Mouse (Mus musculus): ENCODE measurements around the gene Nefh.
A peak's percentile ranks its signal among the peaks of the same experiment; 100 is the strongest.

Gene Nefh

DNA sequence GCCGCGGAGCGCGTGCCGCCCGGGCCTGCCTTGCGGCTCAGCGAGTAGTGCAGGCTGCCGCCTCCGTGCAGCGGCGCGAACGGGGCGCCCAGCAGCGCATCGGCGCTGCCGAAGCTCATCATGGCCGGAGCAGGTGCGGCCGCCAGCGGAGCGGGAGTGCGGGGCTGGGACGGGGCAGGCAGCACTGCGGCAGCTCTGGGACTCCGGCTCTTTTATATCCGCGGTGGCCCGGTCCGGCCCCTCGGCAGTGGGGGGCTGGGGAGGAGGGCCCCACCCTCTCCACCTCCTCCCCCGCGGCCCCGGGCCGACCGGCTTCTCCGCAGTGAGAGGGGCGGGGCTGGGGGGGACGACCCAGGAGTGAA lies at the start of gene Nefh:
Nefh (minus strand) TSS at position 252 of the 362 bp plus-strand sequence.
- no peak for DNase-seq (ENCODE audit: low spot score)

- no peak for DNase-seq (ENCODE audit: low spot score)
These were observed 48.8 kb upstream of the Nefh start for GRCm38 (mm10) chr11:4996621-4997199.

DNA sequence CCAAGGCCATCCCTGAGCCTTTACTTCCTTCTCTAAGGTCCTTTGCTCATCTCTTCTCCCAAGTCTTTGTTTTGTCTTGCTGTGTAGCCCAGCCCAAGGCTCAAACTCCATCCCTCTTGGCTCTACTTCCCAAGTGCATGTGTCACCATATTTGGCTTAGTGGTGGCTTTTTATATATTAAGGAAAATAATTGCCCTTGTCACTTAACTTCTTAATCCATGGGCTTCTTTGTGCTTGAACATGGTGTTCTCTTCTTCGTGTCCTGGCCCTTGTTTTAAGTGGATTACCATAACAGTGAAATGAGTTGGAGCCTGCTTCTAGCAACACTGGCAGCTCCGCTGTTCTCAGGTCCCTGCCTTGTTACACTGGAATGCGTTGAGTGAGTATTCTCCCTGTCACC lies 47.8 kb upstream of the Nefh start:
- DNase-seq (ENCODE audit: low spot score) = no peak

DNA sequence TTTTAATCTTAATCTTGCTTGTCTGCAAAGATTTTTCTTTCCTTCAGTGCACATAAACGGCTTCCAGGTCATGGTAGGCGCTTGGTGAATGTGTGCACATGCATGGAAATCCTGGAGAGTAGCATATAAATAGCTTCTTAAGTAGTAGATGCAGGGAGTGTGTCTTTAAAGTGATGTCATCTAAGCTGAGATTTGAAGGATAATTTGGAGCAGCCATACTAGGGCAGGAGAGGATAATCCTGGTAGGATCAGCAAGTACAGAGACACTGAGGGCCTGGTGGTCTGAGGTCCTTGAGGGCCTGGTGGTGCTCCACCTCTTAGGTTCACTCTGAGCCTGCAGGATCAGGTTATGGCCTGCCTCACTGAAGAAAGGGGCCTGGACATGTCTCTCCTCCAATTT lies 44.6 kb upstream of the Nefh start:
- no peak for DNase-seq (ENCODE audit: low spot score)

DNA sequence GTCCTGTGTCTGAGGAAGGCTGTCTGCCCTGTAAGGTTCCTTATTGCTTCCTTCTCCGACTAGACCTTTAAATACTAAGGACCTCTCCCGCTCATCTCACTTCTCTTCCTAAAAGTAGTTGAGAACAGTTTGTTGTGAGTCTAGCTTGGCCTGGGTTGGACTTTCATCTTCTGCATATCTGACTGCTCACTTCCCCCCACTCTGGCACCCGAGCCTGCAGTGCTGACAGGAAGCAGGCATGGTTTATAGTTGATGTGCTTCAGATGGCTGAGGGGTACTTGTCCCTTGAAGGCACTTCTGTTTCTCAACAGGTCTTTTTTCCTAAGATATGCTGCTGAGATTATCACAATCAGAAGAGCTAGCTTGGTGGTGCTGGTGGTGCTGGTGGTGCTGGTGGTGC lies 41.3 kb upstream of the Nefh start:
- DNase-seq (ENCODE audit: low spot score) = no peak

DNA sequence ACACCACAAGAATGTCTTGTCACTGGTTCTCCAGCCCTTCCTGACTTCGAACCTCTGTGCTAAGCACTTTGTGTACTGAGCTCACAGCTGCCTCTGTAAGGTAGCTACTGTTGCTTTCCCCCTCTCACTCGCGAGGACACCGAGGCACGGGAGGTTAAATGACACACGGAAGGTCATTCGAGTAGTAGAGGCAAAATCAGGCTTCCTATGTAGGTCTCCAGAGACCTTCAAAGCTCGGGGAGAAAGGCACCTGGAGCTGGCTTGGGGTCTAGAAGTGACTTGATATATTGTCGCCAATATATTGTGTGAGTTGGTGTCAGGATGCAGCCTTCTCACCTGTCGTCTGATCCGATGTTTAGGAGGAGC lies 39.6 kb upstream of the Nefh start:
- DNase-seq (ENCODE audit: low spot score) = no peak

DNA sequence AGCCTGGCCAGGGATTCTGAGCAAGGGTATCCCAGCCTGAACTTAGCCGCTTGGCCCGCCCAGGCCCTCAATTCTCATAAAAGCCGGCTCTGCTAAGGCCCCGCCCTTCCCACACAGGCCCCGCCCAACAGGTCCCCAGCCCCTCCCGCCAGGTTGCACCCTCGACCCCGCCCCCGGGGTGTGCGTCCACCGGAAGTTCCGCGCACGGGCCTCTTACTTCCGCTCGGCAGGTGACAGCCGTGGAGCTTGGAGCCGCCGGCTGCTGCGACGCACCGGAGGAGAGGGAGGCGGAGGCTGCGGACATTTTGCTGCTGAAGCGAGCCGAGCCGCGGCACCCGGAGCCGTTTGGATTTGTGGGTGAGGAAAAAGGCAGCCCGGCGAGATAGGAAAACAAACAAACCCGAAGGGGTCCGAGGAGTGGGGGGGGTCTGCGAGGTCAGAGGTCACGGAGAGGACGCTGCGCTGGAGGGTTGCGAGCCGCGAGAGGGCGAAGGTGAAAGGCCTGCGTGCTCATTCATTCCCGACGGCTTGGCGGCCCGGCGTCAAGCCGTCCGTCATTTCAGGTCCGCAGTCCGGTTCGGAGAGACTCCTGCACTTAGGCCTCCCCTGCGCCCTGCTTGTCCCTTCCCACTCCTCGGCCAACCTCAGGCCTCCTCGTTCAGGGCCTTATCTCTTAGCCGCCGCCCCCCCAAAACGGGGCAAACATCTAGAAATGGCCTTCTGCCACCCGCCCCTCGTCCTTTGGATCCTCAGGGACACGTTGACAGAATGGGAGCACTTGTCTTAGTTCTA lies 39.0 kb upstream of the Nefh start, which contains the start of gene Ap1b1:
Ap1b1 (plus strand) TSS at position 130 of the 792 bp plus-strand sequence.
- DNase-seq (ENCODE audit: low spot score) = peak; percentile 96

- no peak for DNase-seq (ENCODE audit: low spot score)
These were observed 36.9 kb upstream of the Nefh start for GRCm38 (mm10) chr11:4984799-4985198.

DNA sequence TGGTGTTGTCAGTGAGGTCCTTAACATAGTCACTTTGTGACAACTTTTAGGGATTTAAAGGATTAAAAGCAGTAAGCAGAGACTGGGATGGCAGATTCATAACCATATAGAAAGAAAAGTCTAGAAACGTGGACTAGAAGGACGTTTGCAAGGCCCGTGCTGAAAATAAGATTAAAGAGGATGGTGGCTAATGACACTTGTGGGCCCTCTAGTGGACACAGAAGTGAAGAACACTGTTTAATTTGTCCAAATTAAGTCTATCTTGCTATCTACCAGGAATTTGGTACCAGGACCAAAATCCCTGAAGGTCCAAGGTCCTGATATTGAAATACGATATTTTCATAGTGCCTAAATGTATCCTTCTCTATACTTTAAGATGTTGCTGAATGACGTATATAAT lies 36.4 kb upstream of the Nefh start:
- no peak for DNase-seq (ENCODE audit: low spot score)

GRCm38 (mm10) chr11:4983538-4983937 lies 35.7 kb upstream of the Nefh start:
- no peak for DNase-seq (ENCODE audit: low spot score)

- peak; percentile 63 for DNase-seq (ENCODE audit: low spot score)
These were observed 35.1 kb upstream of the Nefh start for GRCm38 (mm10) chr11:4983010-4983409.

DNA sequence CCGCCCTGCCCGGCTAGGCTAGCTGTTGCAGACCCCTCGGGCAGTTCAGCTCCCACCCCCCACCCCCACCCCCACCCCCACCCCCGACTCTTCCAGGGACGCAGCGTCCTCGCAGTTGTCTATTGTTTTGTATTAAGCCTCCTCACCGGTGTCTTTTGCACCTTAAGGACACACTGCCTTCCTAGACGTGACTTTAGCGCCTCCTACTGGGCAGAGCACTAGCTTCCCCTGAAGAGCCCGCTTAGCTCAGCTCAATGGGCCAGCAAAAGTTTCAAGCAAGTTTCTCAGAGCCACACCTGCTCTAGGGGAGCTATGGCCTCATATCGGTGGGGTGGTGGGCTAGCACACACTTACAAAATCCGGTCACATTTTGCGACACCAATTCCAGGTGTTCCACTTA lies 27.8 kb upstream of the Nefh start:
- DNase-seq (ENCODE audit: low spot score) = peak; percentile 88

DNA sequence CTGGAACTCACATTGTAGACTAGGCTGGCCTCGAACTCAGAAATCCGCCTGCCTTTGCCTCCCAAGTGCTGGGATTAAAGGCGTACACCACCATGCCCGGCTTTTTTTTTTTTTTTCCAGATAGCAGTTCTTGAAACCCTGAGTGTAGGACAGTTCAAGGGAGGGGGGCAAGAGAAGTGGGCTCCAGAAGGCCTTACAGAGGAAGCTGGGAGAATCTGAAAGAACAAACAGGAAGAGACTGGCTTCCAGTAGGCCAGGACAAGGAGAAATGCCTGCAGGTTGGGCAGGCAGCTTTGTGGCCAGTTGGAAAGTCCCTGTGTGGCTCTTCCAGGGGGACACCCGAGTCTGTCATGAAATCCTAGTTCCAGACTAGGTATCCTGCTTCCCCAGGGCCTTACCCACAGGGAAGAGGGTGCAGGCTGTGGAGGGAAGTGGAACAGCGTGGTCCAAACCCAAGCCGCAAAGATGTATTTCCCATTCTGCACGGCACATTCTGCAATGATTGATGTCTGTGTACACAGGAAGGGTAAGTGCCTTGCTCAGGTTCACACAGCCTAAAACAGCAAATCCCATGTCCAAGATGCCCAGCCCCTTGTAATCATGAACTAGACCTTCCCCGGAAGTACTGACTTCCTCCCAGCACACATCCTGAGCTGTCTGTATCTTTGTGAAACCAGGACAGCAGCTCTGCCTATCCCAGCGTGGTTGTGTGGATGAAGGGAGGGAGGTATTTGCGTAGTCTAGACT lies 26.7 kb upstream of the Nefh start:
- no peak for DNase-seq (ENCODE audit: low spot score)

GRCm38 (mm10) chr11:4973871-4974256 lies 26.0 kb upstream of the Nefh start:
- DNase-seq (ENCODE audit: low spot score) = no peak

- peak; percentile 58 for DNase-seq (ENCODE audit: low spot score)
These were observed 25.4 kb upstream of the Nefh start for GRCm38 (mm10) chr11:4972967-4973870.

- no peak for DNase-seq (ENCODE audit: low spot score)
These were observed 20.5 kb upstream of the Nefh start for GRCm38 (mm10) chr11:4968376-4968775.

- no peak for DNase-seq (ENCODE audit: low spot score)
These were observed 19.7 kb upstream of the Nefh start for GRCm38 (mm10) chr11:4967549-4967948.

DNA sequence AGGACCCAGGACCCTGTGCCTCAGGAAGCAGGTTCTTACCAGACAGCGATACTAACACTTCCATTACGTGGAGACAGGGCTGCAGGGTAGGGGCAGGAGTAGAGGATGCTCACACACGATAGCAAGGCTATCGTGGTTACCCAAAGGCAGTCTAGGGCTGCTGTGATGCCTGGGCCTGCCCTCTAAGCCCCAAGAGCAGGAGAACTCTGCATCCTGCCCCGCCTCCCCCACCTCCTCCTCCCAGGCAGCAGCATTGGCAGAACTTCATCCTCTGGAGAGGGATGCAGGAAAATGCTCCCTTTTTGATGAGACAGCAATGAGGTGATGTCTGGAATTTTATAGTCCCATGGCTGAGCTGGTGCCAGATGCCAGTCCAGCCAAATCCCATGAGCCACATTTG lies 19.0 kb upstream of the Nefh start:
- DNase-seq (ENCODE audit: low spot score) = no peak

DNA sequence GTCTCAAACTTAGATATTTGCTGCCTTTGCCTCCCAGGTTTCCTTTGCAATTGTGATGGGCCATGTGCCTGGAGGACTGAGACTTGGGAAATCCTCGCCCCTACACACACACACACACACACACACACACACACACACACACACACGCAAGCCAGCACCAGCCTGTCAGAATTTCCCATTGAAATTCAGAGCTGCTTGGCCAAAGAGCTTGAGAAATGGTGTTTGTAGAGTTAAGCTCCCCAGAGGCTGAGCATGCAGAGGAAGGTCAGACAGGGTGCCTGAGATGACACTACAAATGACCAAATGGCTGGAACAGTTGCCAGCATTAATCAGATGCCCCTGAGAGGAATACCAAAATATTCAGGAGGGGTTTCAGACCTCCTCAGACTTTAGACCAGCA lies 18.5 kb upstream of the Nefh start:
- no peak for DNase-seq (ENCODE audit: low spot score)

- no peak for DNase-seq (ENCODE audit: low spot score)
These were observed 15.4 kb upstream of the Nefh start for GRCm38 (mm10) chr11:4963099-4963808.

DNA sequence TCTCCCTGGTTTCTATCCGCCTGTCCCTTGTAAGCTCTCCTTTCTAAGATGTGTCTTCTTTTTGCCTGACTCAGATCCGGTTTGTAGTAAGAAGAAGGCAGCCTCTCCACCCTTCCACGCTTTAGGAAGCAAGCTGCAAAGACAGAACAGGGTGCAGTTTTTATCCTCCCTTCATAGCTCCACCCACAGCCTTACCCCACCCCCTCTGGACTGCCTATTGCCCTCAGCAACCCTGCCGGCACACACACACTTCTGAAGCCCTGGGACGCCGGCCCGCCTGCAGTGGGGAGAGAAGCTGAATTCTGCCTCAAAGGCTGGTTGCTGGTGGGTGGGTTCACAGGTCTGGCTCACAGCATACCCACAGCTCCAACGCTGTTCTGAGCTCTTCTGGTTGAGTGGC lies 6.1 kb upstream of the Nefh start:
- DNase-seq (ENCODE audit: low spot score) = peak; percentile 51

DNA sequence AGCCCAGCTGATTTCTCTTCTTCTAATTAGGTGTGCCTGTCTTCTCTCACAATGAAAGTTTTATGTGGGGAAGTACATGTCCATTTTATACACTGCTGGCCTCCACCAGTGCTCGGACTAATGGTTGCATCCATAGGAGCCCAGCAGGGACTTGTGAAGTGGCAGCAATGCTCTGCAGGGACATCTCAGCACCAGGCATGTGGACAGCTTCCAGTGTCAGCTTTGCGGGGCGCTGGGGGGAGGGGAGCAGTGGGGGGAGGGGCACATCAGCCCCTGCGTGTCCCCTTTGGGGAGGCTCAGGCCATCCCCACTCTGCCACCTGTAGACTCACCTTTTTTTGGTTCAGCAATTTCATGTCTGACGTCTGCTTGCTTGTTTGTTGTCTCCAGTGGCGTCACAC lies 5.5 kb upstream of the Nefh start:
- DNase-seq (ENCODE audit: low spot score) = no peak
